Mouse (Mus musculus): ENCODE results near the gene Olfr448. TPM values are rescaled to one million over a fixed set of nuclear protein-coding genes. Genes with fewer than 3 reads are reported as not detected.

Olfr448 gene
- not detected in 2 replicates for polyA plus RNA-seq (2011; ENCODE audit: insufficient read depth, insufficient read length, low read depth, missing spikeins)

GRCm38 (mm10) chr6:42890141-42890540, at the start of gene Olfr448:
Gene Olfr448, plus strand, starts transcription at chr6:42890441.
- H3K27ac ChIP-seq (ENCODE audit: insufficient read depth, low read length) = no peak within 1 kb of the TSS
- no peaks in the 10 kb centered on the region for H3K9me3 ChIP-seq (replicated peaks; ENCODE audit: control insufficient read depth, insufficient read depth, low read length, poor library complexity, severe bottlenecking)
- no peaks in the 10 kb centered on the region for H3K36me3 ChIP-seq (ENCODE audit: control insufficient read depth, insufficient read depth, low read length, poor library complexity, severe bottlenecking)
- TF ChIP-seq CTCF (IDR thresholded peaks at IDR 0.05; ENCODE audit: low read depth, low read length) = no peak
- no peak for TF ChIP-seq EP300 (IDR thresholded peaks at IDR 0.05; ENCODE audit: insufficient read depth, low read depth, low read length)
- TF ChIP-seq POLR2A (IDR thresholded peaks at IDR 0.05; ENCODE audit: insufficient read depth, low read length) = no peak
- no peaks in the 10 kb centered on the region for H3K4me1 ChIP-seq (ENCODE audit: control insufficient read depth, insufficient read depth, low read length)
- no peaks in the 10 kb centered on the region for H3K27me3 ChIP-seq (ENCODE audit: control insufficient read depth, insufficient read depth, low read length, poor library complexity, severe bottlenecking)
- no peak within 1 kb of the TSS for H3K9ac ChIP-seq (ENCODE audit: low read depth, poor library complexity, severe bottlenecking)
- no peak within 1 kb of the TSS for H3K4me3 ChIP-seq (ENCODE audit: low read depth, low read length)

- TF ChIP-seq CTCF (IDR thresholded peaks at IDR 0.05; ENCODE audit: low read depth, low read length) (no peak), EP300 (IDR thresholded peaks at IDR 0.05; ENCODE audit: insufficient read depth, low read depth, low read length) (no peak), POLR2A (IDR thresholded peaks at IDR 0.05; ENCODE audit: insufficient read depth, low read length) (no peak)
- no peak overlapping the region for H3K4me3 ChIP-seq (ENCODE audit: low read depth, low read length)
Observed at GRCm38 (mm10) chr6:42860222-42860819, 29.9 kb upstream of the Olfr448 start.

GRCm38 (mm10) chr6:42869695-42870094, 20.5 kb upstream of the Olfr448 start:
- no peak overlapping the region for H3K4me3 ChIP-seq (ENCODE audit: low read depth, low read length)
- TF ChIP-seq POLR2A (IDR thresholded peaks at IDR 0.05; ENCODE audit: insufficient read depth, low read length) = no peak
- TF ChIP-seq EP300 (IDR thresholded peaks at IDR 0.05; ENCODE audit: insufficient read depth, low read depth, low read length) = no peak
- no peak for TF ChIP-seq CTCF (IDR thresholded peaks at IDR 0.05; ENCODE audit: low read depth, low read length)
- H3K9me3 ChIP-seq (replicated peaks; ENCODE audit: control insufficient read depth, insufficient read depth, low read length, poor library complexity, severe bottlenecking) = no peaks in the 10 kb centered on the region
- H3K4me1 ChIP-seq (ENCODE audit: control insufficient read depth, insufficient read depth, low read length) = no peaks in the 10 kb centered on the region
- no peaks in the 10 kb centered on the region for H3K27me3 ChIP-seq (ENCODE audit: control insufficient read depth, insufficient read depth, low read length, poor library complexity, severe bottlenecking)
- H3K27ac ChIP-seq (ENCODE audit: insufficient read depth, low read length) = no peak overlapping the region
- H3K9ac ChIP-seq (ENCODE audit: low read depth, poor library complexity, severe bottlenecking) = no peak overlapping the region
- no peaks in the 10 kb centered on the region for H3K36me3 ChIP-seq (ENCODE audit: control insufficient read depth, insufficient read depth, low read length, poor library complexity, severe bottlenecking)

More at GRCm38 (mm10) chr6:42860222-42860819, 29.9 kb upstream of the Olfr448 start:
- Histone ChIP-seq H3K9ac (ENCODE audit: low read depth, poor library complexity, severe bottlenecking) (no peak overlapping the region), H3K27ac (ENCODE audit: insufficient read depth, low read length) (no peak overlapping the region), H3K27me3 (ENCODE audit: control insufficient read depth, insufficient read depth, low read length, poor library complexity, severe bottlenecking) (no peaks in the 10 kb centered on the region), H3K36me3 (ENCODE audit: control insufficient read depth, insufficient read depth, low read length, poor library complexity, severe bottlenecking) (no peaks in the 10 kb centered on the region), H3K4me1 (ENCODE audit: control insufficient read depth, insufficient read depth, low read length) (no peaks in the 10 kb centered on the region), H3K9me3 (replicated peaks; ENCODE audit: control insufficient read depth, insufficient read depth, low read length, poor library complexity, severe bottlenecking) (no peaks in the 10 kb centered on the region)

- Histone ChIP-seq H3K4me3 (ENCODE audit: low read depth, low read length) (no peak overlapping the region), H3K27ac (ENCODE audit: insufficient read depth, low read length) (no peak overlapping the region), H3K9me3 (replicated peaks; ENCODE audit: control insufficient read depth, insufficient read depth, low read length, poor library complexity, severe bottlenecking) (no peaks in the 10 kb centered on the region), H3K36me3 (ENCODE audit: control insufficient read depth, insufficient read depth, low read length, poor library complexity, severe bottlenecking) (no peaks in the 10 kb centered on the region), H3K27me3 (ENCODE audit: control insufficient read depth, insufficient read depth, low read length, poor library complexity, severe bottlenecking) (no peaks in the 10 kb centered on the region), H3K4me1 (ENCODE audit: control insufficient read depth, insufficient read depth, low read length) (no peaks in the 10 kb centered on the region), H3K9ac (ENCODE audit: low read depth, poor library complexity, severe bottlenecking) (no peak overlapping the region)
- TF ChIP-seq POLR2A (IDR thresholded peaks at IDR 0.05; ENCODE audit: insufficient read depth, low read length) = no peak
- no peak for TF ChIP-seq EP300 (IDR thresholded peaks at IDR 0.05; ENCODE audit: insufficient read depth, low read depth, low read length)
- no peak for TF ChIP-seq CTCF (IDR thresholded peaks at IDR 0.05; ENCODE audit: low read depth, low read length)
Observed at GRCm38 (mm10) chr6:42876323-42876722, 13.9 kb upstream of the Olfr448 start.

- Histone ChIP-seq H3K4me1 (ENCODE audit: control insufficient read depth, insufficient read depth, low read length) (no peaks in the 10 kb centered on the region), H3K9me3 (replicated peaks; ENCODE audit: control insufficient read depth, insufficient read depth, low read length, poor library complexity, severe bottlenecking) (no peaks in the 10 kb centered on the region), H3K27me3 (ENCODE audit: control insufficient read depth, insufficient read depth, low read length, poor library complexity, severe bottlenecking) (no peaks in the 10 kb centered on the region), H3K36me3 (ENCODE audit: control insufficient read depth, insufficient read depth, low read length, poor library complexity, severe bottlenecking) (no peaks in the 10 kb centered on the region), H3K9ac (ENCODE audit: low read depth, poor library complexity, severe bottlenecking) (no peak overlapping the region), H3K4me3 (ENCODE audit: low read depth, low read length) (no peak overlapping the region), H3K27ac (ENCODE audit: insufficient read depth, low read length) (no peak overlapping the region)
- no peak for TF ChIP-seq CTCF (IDR thresholded peaks at IDR 0.05; ENCODE audit: low read depth, low read length)
- TF ChIP-seq POLR2A (IDR thresholded peaks at IDR 0.05; ENCODE audit: insufficient read depth, low read length) = no peak
- no peak for TF ChIP-seq EP300 (IDR thresholded peaks at IDR 0.05; ENCODE audit: insufficient read depth, low read depth, low read length)
Observed at GRCm38 (mm10) chr6:42900345-42900744, 10.1 kb downstream of the Olfr448 start.

- Histone ChIP-seq H3K27ac (ENCODE audit: insufficient read depth, low read length) (no peak within 1 kb of the TSS), H3K4me1 (ENCODE audit: control insufficient read depth, insufficient read depth, low read length) (no peaks in the 10 kb centered on the region), H3K36me3 (ENCODE audit: control insufficient read depth, insufficient read depth, low read length, poor library complexity, severe bottlenecking) (no peaks in the 10 kb centered on the region), H3K9ac (ENCODE audit: low read depth, poor library complexity, severe bottlenecking) (no peak within 1 kb of the TSS), H3K9me3 (replicated peaks; ENCODE audit: control insufficient read depth, insufficient read depth, low read length, poor library complexity, severe bottlenecking) (no peaks in the 10 kb centered on the region), H3K27me3 (ENCODE audit: control insufficient read depth, insufficient read depth, low read length, poor library complexity, severe bottlenecking) (no peaks in the 10 kb centered on the region), H3K4me3 (ENCODE audit: low read depth, low read length) (no peak within 1 kb of the TSS)
- TF ChIP-seq EP300 (IDR thresholded peaks at IDR 0.05; ENCODE audit: insufficient read depth, low read depth, low read length) (no peak), POLR2A (IDR thresholded peaks at IDR 0.05; ENCODE audit: insufficient read depth, low read length) (no peak), CTCF (IDR thresholded peaks at IDR 0.05; ENCODE audit: low read depth, low read length) (no peak)
Observed at GRCm38 (mm10) chr6:42908578-42908977, 18.3 kb downstream of the Olfr448 start, which contains the start of gene Olfr447. Gene Olfr447, plus strand, starts transcription at chr6:42908878.

All from ES-Bruce4 (cell line).